Mouse (Mus musculus) lung, postnatal 4 days (tissue): ENCODE measurements around the gene Psma4.

Source experiments
- DNase-seq, 2 experiments: peaks; one replicate each; pipeline ENCODE4 v3.0.0; 2021

Psma4 gene

DNA sequence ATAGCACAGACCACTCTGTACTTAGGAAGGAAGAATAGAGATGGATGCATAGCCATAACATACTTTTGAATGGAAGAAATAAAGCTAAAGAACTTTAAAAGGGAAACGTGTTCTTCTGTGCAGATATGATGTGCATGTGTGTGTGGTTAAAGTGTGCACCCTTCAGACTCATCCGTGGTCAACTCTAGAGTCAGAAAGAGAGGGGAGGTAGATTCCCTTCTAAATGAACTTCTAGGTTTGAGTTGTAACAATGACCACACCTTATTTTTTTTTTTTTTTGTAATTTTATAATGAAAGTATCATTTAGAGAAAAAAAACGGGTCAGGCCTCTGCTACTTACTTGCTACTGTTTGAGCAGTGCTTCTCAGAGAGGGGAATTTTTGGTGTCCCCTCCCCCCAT is 39.8 kb downstream of the Psma4 start:
- no peak for DNase-seq

DNA sequence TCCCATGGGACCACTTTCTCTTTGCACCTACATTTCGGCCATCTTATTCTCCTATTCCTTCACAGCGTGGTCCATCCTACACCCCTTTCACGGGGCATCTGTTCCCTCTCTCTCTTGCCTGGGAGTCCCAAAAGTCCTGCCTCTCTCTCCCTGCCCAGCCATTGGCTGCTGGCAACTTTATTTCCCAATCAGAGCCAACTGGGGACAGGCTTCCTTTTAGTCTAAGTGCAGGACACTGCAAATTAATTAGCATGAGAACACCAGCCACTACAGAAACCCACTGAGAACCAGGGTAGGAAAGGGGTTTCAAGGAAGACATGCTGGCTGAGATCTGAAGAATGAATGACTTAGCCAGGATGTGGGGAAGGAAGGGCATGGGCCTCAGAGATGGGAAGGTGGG is 43.8 kb downstream of the Psma4 start:
- no peak for DNase-seq

DNA sequence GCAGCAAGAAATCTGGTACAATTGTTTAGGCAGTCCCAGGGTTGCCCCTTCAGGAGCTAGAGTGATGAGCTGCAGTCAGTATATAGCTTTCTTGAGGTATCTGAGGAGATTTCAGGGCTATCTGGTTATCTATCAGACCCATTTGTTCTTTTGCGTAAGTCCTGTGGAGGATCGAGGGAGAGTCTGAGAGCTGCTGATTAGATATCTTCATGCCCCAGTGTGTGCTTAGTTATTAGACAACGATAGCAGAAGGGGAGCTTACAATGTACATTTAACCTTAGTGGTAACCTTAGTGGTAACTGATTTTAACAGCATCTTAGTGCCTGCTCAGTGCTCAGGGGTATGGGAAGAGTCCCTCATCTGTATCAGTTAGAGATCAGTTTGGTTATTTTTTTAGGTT is 45.1 kb downstream of the Psma4 start:
- no peak for DNase-seq

DNA sequence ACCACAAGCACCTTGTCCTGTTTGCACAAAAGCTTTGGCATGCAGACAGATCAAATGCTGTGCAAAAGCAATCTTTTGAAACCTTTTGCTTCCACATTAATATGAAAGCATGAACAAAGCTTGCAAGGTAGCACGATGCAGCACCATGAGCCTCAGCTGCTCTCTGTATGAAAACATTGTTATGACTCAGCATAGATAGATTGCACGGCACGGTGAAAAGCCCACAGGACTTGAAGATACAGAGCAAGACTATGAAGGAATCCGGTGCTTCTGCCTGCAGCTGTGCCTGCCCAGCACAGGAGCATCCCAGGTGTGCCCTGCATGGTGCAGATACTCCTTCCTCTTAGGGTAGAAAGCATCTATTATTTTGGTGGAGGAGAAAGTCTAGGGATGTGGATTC is 53.0 kb downstream of the Psma4 start:
- DNase-seq = no peak
